Mouse (Mus musculus): ENCODE measurements around the gene Stx18.

Stx18 gene

GRCm38 (mm10) chr5:38080472-38080871 is 41.9 kb downstream of the Stx18 start:
- no peak for DNase-seq (ENCODE audit: low read depth, low spot score)

DNA sequence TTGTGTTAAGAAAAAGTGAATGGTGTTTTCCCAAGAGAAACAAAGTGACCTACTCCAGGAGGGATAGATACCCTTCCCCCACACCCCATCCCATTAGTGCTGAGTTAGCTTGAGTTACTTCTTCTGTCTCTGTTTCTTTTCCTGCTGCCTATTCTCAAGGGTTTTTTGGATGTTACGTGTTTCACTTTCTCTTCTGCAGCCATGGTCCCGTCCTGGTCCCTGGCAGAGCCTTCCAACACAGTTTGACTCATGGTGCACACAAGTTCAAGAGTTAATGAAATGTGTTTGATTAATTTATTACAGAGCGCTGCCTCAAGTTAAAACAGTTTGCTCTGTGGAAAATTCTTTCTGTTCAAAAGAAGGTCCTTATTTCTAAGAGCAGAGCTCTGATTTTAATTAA is 44.0 kb downstream of the Stx18 start:
- no peak for DNase-seq (ENCODE audit: low read depth, low spot score)

DNA sequence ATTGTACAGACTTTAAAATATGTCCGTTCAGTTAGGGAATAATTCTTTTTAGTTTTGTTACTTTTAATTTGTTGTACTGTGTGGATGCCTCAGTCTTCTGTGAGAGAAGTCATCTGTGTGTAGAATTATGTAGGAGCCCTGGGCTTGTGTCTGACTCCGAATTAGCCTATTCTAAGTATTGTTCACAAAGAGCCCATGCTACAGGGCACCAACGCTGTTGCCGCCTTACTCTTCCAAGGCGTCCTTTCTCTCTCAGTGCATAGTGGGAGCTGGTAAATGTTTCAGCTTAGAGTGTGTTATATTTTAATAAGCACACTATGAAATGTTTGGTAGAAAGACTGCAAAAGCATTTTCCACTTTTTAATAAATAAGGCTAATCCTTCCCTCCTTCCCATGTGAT is 44.8 kb downstream of the Stx18 start:
- no peak for DNase-seq (ENCODE audit: low read depth, low spot score)

DNA sequence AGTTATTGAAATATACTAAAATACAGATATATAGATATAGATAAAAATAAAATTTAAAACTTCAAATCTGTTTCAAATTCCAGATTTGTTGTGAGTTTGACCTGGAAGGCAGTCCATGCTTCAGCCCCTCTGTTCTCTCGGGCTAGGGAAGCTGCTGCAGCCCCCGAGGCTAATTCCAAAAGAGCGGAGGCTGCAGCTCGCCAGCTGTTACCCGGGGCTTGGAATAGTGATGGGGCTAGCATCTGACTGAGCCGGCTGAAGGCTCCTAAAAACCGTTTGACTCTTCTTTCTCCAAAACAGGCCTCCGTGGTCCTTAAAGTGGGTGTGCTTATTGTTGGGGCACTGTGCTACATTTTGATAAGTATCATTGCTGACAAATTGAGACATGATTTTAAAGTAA is 46.1 kb downstream of the Stx18 start:
- no peak for DNase-seq (ENCODE audit: low read depth, low spot score)

GRCm38 (mm10) chr5:38085561-38086392 is 47.2 kb downstream of the Stx18 start:
- peak; percentile 72 for DNase-seq (ENCODE audit: low read depth, low spot score)

- no peak for DNase-seq (ENCODE audit: low read depth, low spot score)
Observed at GRCm38 (mm10) chr5:38090111-38090510, 51.6 kb downstream of the Stx18 start.

- peak; percentile 50 for DNase-seq (ENCODE audit: low read depth, low spot score)
Observed at GRCm38 (mm10) chr5:38090581-38090980, 52.0 kb downstream of the Stx18 start.

DNA sequence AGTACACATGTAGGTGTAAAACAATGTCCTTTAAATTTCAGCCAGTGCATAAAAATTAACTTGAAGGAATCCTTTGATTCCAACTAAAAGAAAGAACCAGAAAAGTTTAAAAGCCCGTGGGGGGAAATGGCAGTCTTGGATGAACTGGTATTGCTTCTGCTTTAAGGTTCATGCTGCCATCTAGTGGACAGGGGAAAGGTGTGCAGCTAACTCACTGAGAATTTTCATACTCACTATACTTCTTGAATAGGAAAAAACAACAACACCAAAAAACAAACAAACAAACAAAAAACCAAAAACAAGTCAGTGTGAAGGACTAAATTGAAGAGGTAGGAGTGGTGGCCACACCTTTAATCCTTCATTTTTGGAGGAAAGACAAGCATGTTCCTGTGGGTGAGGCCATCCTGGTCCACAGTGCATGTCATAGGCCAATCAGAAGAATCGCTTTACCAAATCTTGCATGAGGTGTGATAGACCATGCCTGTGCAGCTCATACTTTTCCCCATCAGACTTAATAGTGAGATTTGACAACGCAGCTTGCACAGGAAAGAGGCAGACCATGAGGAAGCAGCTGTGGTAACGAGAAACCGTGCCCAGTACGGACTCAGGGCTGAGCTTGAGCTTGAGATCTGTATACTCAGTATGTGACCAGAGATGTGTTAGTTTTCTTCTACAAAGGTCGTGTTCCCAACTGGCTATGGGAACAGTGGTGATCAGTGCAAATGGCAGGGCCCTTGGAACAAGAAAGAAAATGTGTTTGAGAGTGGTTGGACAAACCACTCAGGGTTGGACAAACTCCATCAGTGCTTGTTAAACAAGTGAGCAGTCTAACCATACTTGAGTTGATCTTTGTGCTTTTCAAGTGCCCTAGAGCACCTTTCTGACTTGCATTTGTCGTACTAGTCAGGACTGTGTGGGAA is 52.8 kb downstream of the Stx18 start:
- DNase-seq (ENCODE audit: low read depth, low spot score) = peak; percentile 68

GRCm38 (mm10) chr5:38091966-38092304 is 53.4 kb downstream of the Stx18 start:
- DNase-seq (ENCODE audit: low read depth, low spot score) = no peak

DNA sequence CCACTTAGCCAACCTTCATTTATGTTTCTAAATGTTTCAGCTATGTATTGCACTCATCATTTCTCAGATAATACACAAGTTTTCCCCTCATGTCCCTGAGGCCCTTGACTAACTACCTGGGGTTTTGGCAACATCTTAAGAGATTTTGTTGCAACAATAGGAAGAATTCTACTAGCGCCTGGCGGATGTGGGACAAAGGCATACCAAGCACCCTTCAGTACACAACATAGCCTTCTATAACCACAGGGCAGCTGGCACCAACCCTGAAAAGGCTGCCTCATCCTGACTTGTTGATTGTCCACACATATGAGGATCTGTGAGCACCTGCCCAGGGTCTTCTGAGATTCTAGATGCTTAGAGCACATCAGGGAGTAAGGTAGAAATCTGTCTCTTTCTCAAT is 55.8 kb downstream of the Stx18 start:
- DNase-seq (ENCODE audit: low read depth, low spot score) = no peak

DNA sequence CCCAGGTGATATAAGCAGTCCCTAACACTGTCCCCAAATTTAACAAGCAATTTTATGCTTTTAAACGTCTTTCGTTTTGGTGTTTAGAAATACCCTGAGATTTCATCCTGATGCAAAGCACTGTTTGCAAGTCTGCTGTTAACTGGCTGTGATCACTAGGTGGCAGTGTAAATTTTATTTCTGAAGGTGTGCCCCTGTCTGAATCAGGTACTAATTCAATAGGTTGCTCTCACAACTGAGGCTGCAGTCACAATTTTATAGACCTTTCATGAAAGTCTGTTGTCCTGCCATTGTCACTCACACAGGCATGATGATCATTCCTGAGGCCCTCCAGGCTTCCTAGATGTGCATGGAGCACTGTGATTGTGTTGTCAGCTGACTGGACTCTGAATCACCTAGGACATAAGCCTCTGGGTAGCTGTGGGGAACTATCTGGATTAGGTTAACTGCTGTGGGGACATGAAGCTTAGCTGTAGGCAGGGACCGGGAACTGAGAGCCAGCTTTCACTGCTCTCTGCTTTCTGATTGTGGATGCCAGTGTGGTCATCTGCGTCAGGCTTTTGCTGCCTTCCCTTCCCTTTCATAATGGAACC is 59.1 kb downstream of the Stx18 start:
- peak; percentile 41 for DNase-seq (ENCODE audit: low read depth, low spot score)

- DNase-seq (ENCODE audit: low read depth, low spot score) = no peak
Observed at GRCm38 (mm10) chr5:38099139-38099676, 60.7 kb downstream of the Stx18 start.

- peak; percentile 58 for DNase-seq (ENCODE audit: low read depth, low spot score)
Observed at GRCm38 (mm10) chr5:38102945-38103344, 64.4 kb downstream of the Stx18 start.

DNA sequence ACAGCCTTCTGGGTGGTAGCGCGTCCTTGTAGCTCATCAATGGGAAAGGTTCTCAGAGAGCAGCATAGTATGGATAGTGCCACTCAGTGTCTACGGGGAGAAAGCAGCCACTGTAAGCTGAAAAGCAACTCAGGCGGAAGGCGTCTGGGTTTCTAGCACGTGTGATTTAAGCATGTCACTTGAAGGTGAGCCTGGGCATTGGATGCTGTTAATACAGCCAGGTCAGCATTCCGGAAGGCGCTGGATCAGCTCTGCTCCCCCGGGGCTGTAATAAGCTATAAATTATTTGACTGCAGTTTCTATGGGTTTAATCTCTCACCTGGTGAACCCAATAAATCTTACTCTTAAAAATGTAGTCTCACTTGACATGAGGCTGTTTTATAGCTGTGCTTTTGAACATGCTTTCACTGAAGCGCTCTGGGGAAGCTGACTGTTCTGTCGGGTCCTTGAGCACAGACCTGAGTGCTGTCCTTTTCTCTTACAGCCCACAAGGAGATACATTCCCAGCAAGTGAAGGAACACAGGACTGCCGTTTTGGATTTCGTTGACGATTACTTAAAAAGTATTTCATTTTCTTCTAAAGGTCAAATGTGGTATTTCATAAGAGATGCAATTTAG is 67.6 kb downstream of the Stx18 start:
- no peak for DNase-seq (ENCODE audit: low read depth, low spot score)

- DNase-seq (ENCODE audit: low read depth, low spot score) = no peak
Observed at GRCm38 (mm10) chr5:38106807-38107206, 68.3 kb downstream of the Stx18 start.

- no peak for DNase-seq (ENCODE audit: low read depth, low spot score)
Observed at GRCm38 (mm10) chr5:38114526-38114925, 76.0 kb downstream of the Stx18 start.

GRCm38 (mm10) chr5:38117056-38117455 is 78.5 kb downstream of the Stx18 start:
- DNase-seq (ENCODE audit: low read depth, low spot score) = no peak

GRCm38 (mm10) chr5:38119268-38119667 is 80.7 kb downstream of the Stx18 start:
- no peak for DNase-seq (ENCODE audit: low read depth, low spot score)

GRCm38 (mm10) chr5:38121699-38122098 is 83.2 kb downstream of the Stx18 start:
- no peak for DNase-seq (ENCODE audit: low read depth, low spot score)

- no peak for DNase-seq (ENCODE audit: low read depth, low spot score)
Observed at GRCm38 (mm10) chr5:38126519-38127306, 88.2 kb downstream of the Stx18 start.

DNA sequence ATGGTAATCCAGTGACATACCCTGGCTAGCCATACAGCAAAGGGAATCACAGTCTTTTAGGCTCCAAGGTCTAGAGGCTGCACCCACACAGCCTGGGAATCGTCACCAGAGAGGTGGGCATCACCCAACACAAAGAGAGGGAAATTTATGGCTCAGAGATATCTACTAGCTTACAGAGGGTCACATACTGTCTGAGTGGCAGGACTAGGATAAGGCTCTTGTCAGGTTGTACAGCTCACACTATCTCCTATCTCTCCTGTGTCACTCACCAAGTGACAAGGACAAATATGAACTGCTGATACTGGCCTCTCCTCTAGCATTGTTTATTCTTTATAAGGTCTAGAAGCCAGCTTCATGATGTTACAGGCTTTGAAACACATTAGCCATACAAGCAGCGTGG is 90.8 kb downstream of the Stx18 start:
- no peak for DNase-seq (ENCODE audit: low read depth, low spot score)
